In genomic region chr6:51485646-51486045, GRCm38 (mm10) we compare ENCODE assay signal across 30 mouse cellular contexts. TPM values are rescaled to one million over a fixed set of nuclear protein-coding genes. Genes with fewer than 3 reads are reported as not detected.
DNase-seq lines count a peak whose midpoint lies in the region; ATAC-seq and TF ChIP-seq lines count a peak whose summit lies in the region.
"Had no signal": no experiment of that assay in that cellular context is flagged by ENCODE, and none has a peak within 500 bp of the region (broad histone marks: within the 10 kb centered on the region; RNA-seq: fewer than 3 reads in every experiment).

No protein-coding gene starts in this region.

- ATAC-seq in common myeloid progenitor, adult 5-6 weeks (replicated peaks; ENCODE audit: low read depth, poor library complexity, severe bottlenecking): 0 out of 2 replicates have a peak, but pooled peaks have one; percentile 39
- ATAC-seq in hindbrain, postnatal 0 days: no peak
- ATAC-seq: activated CD4-positive, CD25-positive, alpha-beta regulatory T cell, adult 4 months; intestine, embryonic 16.5 days; midbrain, embryonic 15.5 days had no signal

- no peak overlapping the region for H3K9ac ChIP-seq in hindbrain, postnatal 0 days (replicated peaks; ENCODE audit: low read length)
- H3K9ac ChIP-seq: embryonic facial prominence, embryonic 15.5 days; hindbrain, embryonic 15.5 days; kidney, embryonic 15.5 days; limb, embryonic 13.5 days; lung, embryonic 15.5 days; midbrain, embryonic 15.5 days; neural tube, embryonic 15.5 days; stomach, embryonic 15.5 days had no signal

- H3K4me2 ChIP-seq in hindbrain, postnatal 0 days (ENCODE audit: low read depth, low read length): no peak overlapping the region
- H3K4me2 ChIP-seq: embryonic facial prominence, embryonic 15.5 days; heart, embryonic 11.5 days; hindbrain, embryonic 15.5 days; kidney, embryonic 15.5 days; limb, embryonic 13.5 days; lung, embryonic 15.5 days; midbrain, embryonic 15.5 days; neural tube, embryonic 15.5 days; stomach, embryonic 15.5 days had no signal

- 63% methylated on average over 2 of the region's 2 CpGs for WGBS in hindbrain, postnatal 0 days

- H3K9me3 ChIP-seq in hindbrain, postnatal 0 days (ENCODE audit: low read length): no peaks in the 10 kb centered on the region
- H3K9me3 ChIP-seq: embryonic facial prominence, embryonic 15.5 days; hindbrain, embryonic 15.5 days; kidney, embryonic 15.5 days; lung, embryonic 15.5 days; midbrain, embryonic 15.5 days; neural tube, embryonic 15.5 days; stomach, embryonic 15.5 days had no signal

- peak; percentile 17; the same call in 1 of the 2 replicates for TF ChIP-seq CTCF in layer of hippocampus, adult 2 months (conservative IDR thresholded peaks at IDR 0.05)
- no peak for TF ChIP-seq CTCF in hindbrain, postnatal 0 days (IDR thresholded peaks at IDR 0.05; ENCODE audit: low read depth)

- 0 out of 2 replicates have a peak overlapping the region, but pooled peaks have one; percentile 39 for H3K27ac ChIP-seq in layer of hippocampus, adult 2 months
- H3K27ac ChIP-seq in hindbrain, postnatal 0 days: no peak overlapping the region
- H3K27ac ChIP-seq: embryonic facial prominence, embryonic 15.5 days; hindbrain, embryonic 15.5 days; kidney, embryonic 15.5 days; limb, embryonic 13.5 days; lung, embryonic 15.5 days; midbrain, embryonic 15.5 days; neural tube, embryonic 15.5 days; stomach, embryonic 15.5 days had no signal

- H3K4me1 ChIP-seq in hindbrain, postnatal 0 days (ENCODE audit: insufficient read depth, low read length): no peaks in the 10 kb centered on the region
- H3K4me1 ChIP-seq: hindbrain, embryonic 15.5 days; lung, embryonic 15.5 days; midbrain, embryonic 15.5 days; neural tube, embryonic 15.5 days; stomach, embryonic 15.5 days had no signal

- H3K36me3 ChIP-seq in hindbrain, postnatal 0 days (ENCODE audit: insufficient read depth, low read length): peaks cover 10% of the 10 kb centered on the region

- no peak overlapping the region for H3K4me3 ChIP-seq in layer of hippocampus, adult 2 months
- H3K4me3 ChIP-seq in hindbrain, postnatal 0 days (ENCODE audit: low read length): no peak overlapping the region
- H3K4me3 ChIP-seq: embryonic facial prominence, embryonic 15.5 days; hindbrain, embryonic 15.5 days; kidney, embryonic 15.5 days; limb, embryonic 13.5 days; lung, embryonic 15.5 days; midbrain, embryonic 15.5 days; myocyte; neural tube, embryonic 15.5 days; stomach, embryonic 15.5 days had no signal

- peak in 1 of 2 experiments; percentile 13 for DNase-seq in layer of hippocampus, adult 2 months (ENCODE audit: low spot score in 2 of 2)
- no peak for DNase-seq in layer of hippocampus, postnatal 14 days (ENCODE audit: low spot score in 2 of 2)
- DNase-seq in 416B (ENCODE audit: low read depth) (peak; percentile 91), ES-CJ7 (ENCODE audit: low read depth, low spot score) (peak; percentile 62)
- no peak for DNase-seq in spleen, postnatal 36 days (ENCODE audit: low spot score in 2 of 2)
- DNase-seq in urinary bladder, adult 2 months (ENCODE audit: low spot score): no peak
- DNase-seq in hindbrain, postnatal 0 days (ENCODE audit: low spot score): no peak
- DNase-seq: adrenal gland, postnatal 14 days; cerebellum, adult 11 months; cerebellum, postnatal 10 days; embryo, embryonic 11 days; gastrocnemius, postnatal 25 days; heart, postnatal 4 days; kidney, postnatal 4 days; lung, postnatal 4 days; right cerebral cortex, postnatal 14 days; thymus, adult 18-20 months had no signal

- no peaks in the 10 kb centered on the region for H3K27me3 ChIP-seq in hindbrain, postnatal 0 days (ENCODE audit: insufficient read depth, low read length)
- H3K27me3 ChIP-seq: embryonic facial prominence, embryonic 15.5 days; hindbrain, embryonic 15.5 days; kidney, embryonic 15.5 days; limb, embryonic 13.5 days; lung, embryonic 15.5 days; midbrain, embryonic 15.5 days; neural tube, embryonic 15.5 days; stomach, embryonic 15.5 days had no signal

RNA-seq across cellular contexts. Expression of gene Cbx3, which starts 15.5 kb away (rescaled TPM):
- total RNA-seq in layer of hippocampus, adult 2 months (2021): 100 to 1,000 TPM; 139 to 149 TPM
- total RNA-seq in layer of hippocampus, postnatal 14 days (2021): 100 to 1,000 TPM; 158 to 160 TPM
- 503 and 530 TPM in 2 replicates for total RNA-seq in common myeloid progenitor, adult 5-6 weeks (2017)
- polyA plus RNA-seq in urinary bladder, adult 2 months (2012; rRNA removed): 67.3 and 76.3 TPM in 2 replicates
- total RNA-seq in hindbrain, postnatal 0 days (2014; rRNA removed): 82.1 and 87.9 TPM in 2 replicates
- 463 and 522 TPM in 2 replicates for polyA plus RNA-seq in hindbrain, postnatal 0 days (2015; fragmentation: Nextera tagmentation; extraction: Ambion mirVana)

RNA-seq across cellular contexts. Expression of gene Hnrnpa2b1, which starts 16.0 kb away (rescaled TPM):
- 100 to 1,000 TPM; 499 to 537 TPM for total RNA-seq in layer of hippocampus, adult 2 months (2021)
- 100 to 1,000 TPM; 544 to 550 TPM for total RNA-seq in layer of hippocampus, postnatal 14 days (2021)
- 1,806 and 1,849 TPM in 2 replicates for total RNA-seq in common myeloid progenitor, adult 5-6 weeks (2017)
- polyA plus RNA-seq in urinary bladder, adult 2 months (2012; rRNA removed): 639 and 754 TPM in 2 replicates
- 143 and 192 TPM in 2 replicates for total RNA-seq in hindbrain, postnatal 0 days (2014; rRNA removed)
- 876 and 940 TPM in 2 replicates for polyA plus RNA-seq in hindbrain, postnatal 0 days (2015; fragmentation: Nextera tagmentation; extraction: Ambion mirVana)

RNA-seq across cellular contexts. Expression of gene Snx10, which starts 38.1 kb away (rescaled TPM):
- total RNA-seq in layer of hippocampus, adult 2 months (2021): 100 to 1,000 TPM in 1 of 2 experiments, 10 to 100 TPM in 1; 98.0 to 103 TPM
- total RNA-seq in layer of hippocampus, postnatal 14 days (2021): 100 to 1,000 TPM; 116 to 117 TPM
- total RNA-seq in common myeloid progenitor, adult 5-6 weeks (2017): 74.8 and 89.6 TPM in 2 replicates
- polyA plus RNA-seq in urinary bladder, adult 2 months (2012; rRNA removed): 12.3 and 14.5 TPM in 2 replicates
- 45.5 and 46.7 TPM in 2 replicates for total RNA-seq in hindbrain, postnatal 0 days (2014; rRNA removed)
- polyA plus RNA-seq in hindbrain, postnatal 0 days (2015; fragmentation: Nextera tagmentation; extraction: Ambion mirVana): 75.2 and 83.9 TPM in 2 replicates

RNA-seq across cellular contexts. Expression of gene Nfe2l3, which starts 53.2 kb away (rescaled TPM):
- 1 to 10 TPM; 2.8 to 3.0 TPM for total RNA-seq in layer of hippocampus, adult 2 months (2021)
- 1 to 10 TPM; 3.0 to 4.6 TPM for total RNA-seq in layer of hippocampus, postnatal 14 days (2021)
- total RNA-seq in common myeloid progenitor, adult 5-6 weeks (2017): 0.87 and 0.96 TPM in 2 replicates
- 38.2 and 49.5 TPM in 2 replicates for polyA plus RNA-seq in urinary bladder, adult 2 months (2012; rRNA removed)
- 7.8 and 11.5 TPM in 2 replicates for total RNA-seq in hindbrain, postnatal 0 days (2014; rRNA removed)
- polyA plus RNA-seq in hindbrain, postnatal 0 days (2015; fragmentation: Nextera tagmentation; extraction: Ambion mirVana): 5.2 and 5.3 TPM in 2 replicates
- total RNA-seq: gastrocnemius, postnatal 25 days had no signal

Comparison
In these comparisons a context has a peak if more than half of its experiments do, and no peak if none do; other contexts are left out.
1. DNase-seq: peak in 416B (single experiment) and ES-CJ7 (single experiment); none in layer of hippocampus, postnatal 14 days (0 of 2), spleen, postnatal 36 days (0 of 2), urinary bladder, adult 2 months (single experiment) and hindbrain, postnatal 0 days (single experiment).